Mouse (Mus musculus) myocyte (in vitro differentiated cells): Measurements from ENCODE around the gene Iqschfp. TPM values are rescaled to one million over a fixed set of nuclear protein-coding genes. Genes with fewer than 3 reads are reported as not detected.
A peak's percentile ranks its signal among the peaks of the same experiment; 100 is the strongest.

Experiments used
- H3K27me3 ChIP-seq: one replicate; pipeline ENCODE4 v1.6.1; 2011; ENCODE audit not compliant: control insufficient read depth, insufficient read depth, insufficient read length
- H3K36me3 ChIP-seq: one replicate; pipeline ENCODE4 v1.6.1; 2011; ENCODE audit not compliant: control insufficient read depth, insufficient read depth
- H3K4me2 ChIP-seq: one replicate; pipeline ENCODE4 v1.6.1; 2011; ENCODE audit warnings: low read depth, control low read depth
- H3K4me3 ChIP-seq: one replicate; pipeline ENCODE4 v1.5.1; 2011; ENCODE audit warnings: mild to moderate bottlenecking, control low read depth, moderate library complexity
- H3K79me2 ChIP-seq: one replicate; pipeline ENCODE4 v1.6.1; 2011; ENCODE audit not compliant: control insufficient read depth, insufficient read depth
- H3ac ChIP-seq: one replicate; pipeline ENCODE4 v1.6.1; 2011; ENCODE audit not compliant: control insufficient read depth, insufficient read length
- CEBPB ChIP-seq: IDR thresholded peaks from 2 replicates; pipeline ENCODE4 v1.6.1; 2011; ENCODE audit warnings: mild to moderate bottlenecking, moderate library complexity; ENCODE audit not compliant: poor library complexity, insufficient read depth, severe bottlenecking
- E2F4 ChIP-seq: IDR thresholded peaks from one replicate; pipeline ENCODE4 v1.6.1; 2011; ENCODE audit warnings: mild to moderate bottlenecking, control low read depth, moderate library complexity; ENCODE audit not compliant: insufficient read depth
- MAX ChIP-seq: IDR thresholded peaks from one replicate; pipeline ENCODE4 v1.6.1; 2011; ENCODE audit warnings: low read depth, mild to moderate bottlenecking, control low read depth
- MYOD1 ChIP-seq, 3 experiments: IDR thresholded peaks; one replicate each; pipeline ENCODE4 v1.6.1; 2011; ENCODE audit warnings: control low read depth in 2 of 3, low read depth in 2 of 3, mild to moderate bottlenecking in 2 of 3, moderate library complexity in 1 of 3; ENCODE audit not compliant: insufficient read length in 2 of 3, control insufficient read depth in 1 of 3
- MYOG ChIP-seq, 3 experiments: IDR thresholded peaks; one replicate each; pipeline ENCODE4 v1.6.1; 2011; ENCODE audit warnings: control low read depth in 2 of 3, low read depth in 2 of 3, mild to moderate bottlenecking in 2 of 3; ENCODE audit not compliant: insufficient read length in 2 of 3, control insufficient read depth in 1 of 3, insufficient read depth in 1 of 3
- POLR2A ChIP-seq: IDR thresholded peaks from one replicate; pipeline ENCODE4 v1.6.1; 2011; ENCODE audit warnings: low read depth, mild to moderate bottlenecking, control low read depth, moderate library complexity; ENCODE audit not compliant: insufficient read length
- POLR2AphosphoS2 ChIP-seq: IDR thresholded peaks from one replicate; pipeline ENCODE4 v1.6.1; 2011; ENCODE audit warnings: low read depth, control low read depth; ENCODE audit not compliant: insufficient read length
- REST ChIP-seq: IDR thresholded peaks from one replicate; pipeline ENCODE4 v1.6.1; 2011; ENCODE audit warnings: mild to moderate bottlenecking, control low read depth, moderate library complexity; ENCODE audit not compliant: insufficient read depth, insufficient read length
- SRF ChIP-seq: IDR thresholded peaks from one replicate; pipeline ENCODE4 v1.6.1; 2011; ENCODE audit warnings: low read depth; ENCODE audit not compliant: control insufficient read depth, insufficient read length
- TCF12 ChIP-seq: IDR thresholded peaks from one replicate; pipeline ENCODE4 v1.6.1; 2011; ENCODE audit warnings: mild to moderate bottlenecking, control low read depth; ENCODE audit not compliant: poor library complexity, insufficient read depth, severe bottlenecking
- TCF3 ChIP-seq: IDR thresholded peaks from one replicate; pipeline ENCODE4 v1.6.1; 2011; ENCODE audit warnings: low read depth, control low read depth; ENCODE audit not compliant: insufficient read length
- USF1 ChIP-seq: IDR thresholded peaks from one replicate; pipeline ENCODE4 v1.6.1; 2011; ENCODE audit warnings: low read depth, mild to moderate bottlenecking, control low read depth, moderate library complexity
- polyA plus RNA-seq: library from polyadenylated mRNA; unstranded; fragments of >200 nt; fragmentation: generic; extraction: Trizol; gene quantifications from one replicate; pipeline ENCODE4 v1.2.1, GENCODE M21; 2012; ENCODE audit warnings: missing spikeins

Gene Iqschfp
- polyA plus RNA-seq, 1 experiment = not detected

DNA sequence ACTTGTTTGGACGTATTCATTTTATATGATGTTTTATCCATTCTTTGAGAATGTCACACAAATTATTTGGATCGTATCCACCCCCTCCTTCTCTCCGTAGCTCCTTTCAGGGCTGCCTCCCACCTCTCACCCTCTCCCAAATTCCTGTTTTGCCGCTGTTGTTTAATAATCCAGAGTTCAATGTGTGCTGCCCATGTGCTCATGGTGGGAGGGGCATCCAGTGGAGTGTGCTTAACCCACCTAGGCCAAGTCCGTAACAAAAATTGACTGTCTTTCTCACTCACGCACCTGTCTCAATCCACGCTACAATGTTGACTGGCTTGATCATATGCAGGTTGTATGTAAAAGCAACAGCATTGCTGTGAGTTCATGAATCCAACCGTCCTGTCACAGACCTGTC, 715.3 kb downstream of the Iqschfp start:
- no peak overlapping the region for H3K4me3 ChIP-seq
- H3ac ChIP-seq = no peak overlapping the region
- no peaks in the 10 kb centered on the region for H3K27me3 ChIP-seq
- TF ChIP-seq REST = no peak
- no peak for TF ChIP-seq MAX
- no peak for TF ChIP-seq MYOD1 (IDR thresholded peaks at IDR 0.05; ENCODE audit: control insufficient read depth in 1 of 3, insufficient read length in 2 of 3, low read depth in 2 of 3)
- no peak for TF ChIP-seq POLR2A
- no peak for TF ChIP-seq TCF12
- no peak for TF ChIP-seq MYOG (IDR thresholded peaks at IDR 0.05; ENCODE audit: control insufficient read depth in 1 of 3, insufficient read depth in 1 of 3, insufficient read length in 2 of 3, low read depth in 2 of 3)
- TF ChIP-seq USF1 = no peak
- H3K4me2 ChIP-seq = peak overlapping the region; percentile 100
- no peaks in the 10 kb centered on the region for H3K79me2 ChIP-seq
- H3K36me3 ChIP-seq = no peaks in the 10 kb centered on the region

DNA sequence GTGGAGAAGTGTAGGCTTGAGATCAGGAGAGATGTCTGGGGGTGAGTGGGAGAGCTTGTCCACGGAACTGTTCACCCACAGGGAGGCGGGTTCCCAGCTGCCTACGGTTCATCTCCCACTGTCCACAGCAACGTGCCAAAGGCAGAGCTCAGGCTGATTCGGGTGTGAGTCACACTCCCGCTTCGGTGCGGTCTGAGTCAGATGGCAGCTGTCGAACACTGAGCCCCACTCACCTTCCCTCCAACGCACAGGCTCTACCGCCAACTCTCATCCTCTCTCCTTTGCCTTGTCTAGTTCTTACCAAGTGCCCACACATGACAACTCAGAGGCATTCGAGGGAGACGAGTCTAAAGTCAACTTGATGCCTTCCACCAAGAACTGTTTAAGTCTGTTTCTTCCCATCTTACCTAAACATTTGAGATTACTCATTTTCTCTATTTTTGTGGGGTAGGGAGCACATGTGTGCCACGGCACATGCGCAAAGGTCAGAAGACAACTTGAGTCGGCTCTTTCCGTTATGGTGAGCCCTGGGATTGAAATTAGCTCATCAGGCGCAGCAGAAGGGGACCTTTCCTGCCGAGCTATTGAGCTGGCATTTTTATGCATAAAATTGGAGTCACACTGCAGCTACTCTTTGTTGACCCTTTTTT, 716.9 kb downstream of the Iqschfp start:
- Histone ChIP-seq H3K4me2 (peak overlapping the region; percentile 100), H3K4me3 (peak overlapping the region; percentile 19), H3ac (no peak overlapping the region), H3K79me2 (no peaks in the 10 kb centered on the region), H3K36me3 (no peaks in the 10 kb centered on the region), H3K27me3 (no peaks in the 10 kb centered on the region)
- TF ChIP-seq CEBPB = no peak
- TF ChIP-seq POLR2A = peak; percentile 56
- TF ChIP-seq MAX = peak; percentile 33
- peak; percentile 91 for TF ChIP-seq TCF3
- peak; percentile 68 for TF ChIP-seq POLR2AphosphoS2
- TF ChIP-seq MYOG (IDR thresholded peaks at IDR 0.05; ENCODE audit: control insufficient read depth in 1 of 3, insufficient read depth in 1 of 3, insufficient read length in 2 of 3, low read depth in 2 of 3) = peak; percentile 96 to 100 (median 99)
- TF ChIP-seq TCF12 = peak; percentile 72
- TF ChIP-seq MYOD1 (IDR thresholded peaks at IDR 0.05; ENCODE audit: control insufficient read depth in 1 of 3, insufficient read length in 2 of 3, low read depth in 2 of 3) = peak; percentile 60 to 99 (median 99)
- TF ChIP-seq E2F4 = no peak
- peak; percentile 55 for TF ChIP-seq SRF
- TF ChIP-seq REST = no peak
- TF ChIP-seq USF1 = no peak

DNA sequence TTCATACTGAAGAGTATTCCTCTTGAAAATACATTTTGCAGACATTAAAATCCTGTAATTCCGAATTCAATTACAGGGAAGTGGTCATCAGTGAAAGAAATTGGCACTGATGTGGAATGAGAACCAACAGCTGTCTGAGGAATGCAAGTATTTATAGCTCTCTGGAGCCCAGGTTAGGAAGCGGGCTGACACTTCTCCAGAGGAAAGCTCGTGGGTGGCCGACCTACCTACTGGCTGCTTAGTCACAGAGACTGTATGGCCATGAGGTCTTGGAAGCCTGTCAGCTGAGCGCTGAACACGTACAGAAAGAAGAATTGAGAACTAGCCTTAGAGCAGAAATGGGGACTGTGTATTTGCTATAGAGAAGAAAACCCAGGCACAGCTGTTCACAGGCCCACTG, 718.0 kb downstream of the Iqschfp start:
- no peaks in the 10 kb centered on the region for H3K36me3 ChIP-seq
- no peak overlapping the region for H3ac ChIP-seq
- H3K4me2 ChIP-seq = peak overlapping the region; percentile 100
- H3K79me2 ChIP-seq = no peaks in the 10 kb centered on the region
- H3K4me3 ChIP-seq = peak overlapping the region; percentile 19
- no peaks in the 10 kb centered on the region for H3K27me3 ChIP-seq
- TF ChIP-seq MYOG (IDR thresholded peaks at IDR 0.05; ENCODE audit: control insufficient read depth in 1 of 3, insufficient read depth in 1 of 3, insufficient read length in 2 of 3, low read depth in 2 of 3) (peak in 2 of 3 experiments; percentile 28 to 66), REST (no peak), USF1 (no peak), SRF (no peak), POLR2AphosphoS2 (no peak), TCF3 (no peak), MAX (no peak), CEBPB (no peak), E2F4 (no peak), TCF12 (peak; percentile 18), POLR2A (no peak), MYOD1 (IDR thresholded peaks at IDR 0.05; ENCODE audit: control insufficient read depth in 1 of 3, insufficient read length in 2 of 3, low read depth in 2 of 3) (peak; percentile 35 to 85 (median 50))

DNA sequence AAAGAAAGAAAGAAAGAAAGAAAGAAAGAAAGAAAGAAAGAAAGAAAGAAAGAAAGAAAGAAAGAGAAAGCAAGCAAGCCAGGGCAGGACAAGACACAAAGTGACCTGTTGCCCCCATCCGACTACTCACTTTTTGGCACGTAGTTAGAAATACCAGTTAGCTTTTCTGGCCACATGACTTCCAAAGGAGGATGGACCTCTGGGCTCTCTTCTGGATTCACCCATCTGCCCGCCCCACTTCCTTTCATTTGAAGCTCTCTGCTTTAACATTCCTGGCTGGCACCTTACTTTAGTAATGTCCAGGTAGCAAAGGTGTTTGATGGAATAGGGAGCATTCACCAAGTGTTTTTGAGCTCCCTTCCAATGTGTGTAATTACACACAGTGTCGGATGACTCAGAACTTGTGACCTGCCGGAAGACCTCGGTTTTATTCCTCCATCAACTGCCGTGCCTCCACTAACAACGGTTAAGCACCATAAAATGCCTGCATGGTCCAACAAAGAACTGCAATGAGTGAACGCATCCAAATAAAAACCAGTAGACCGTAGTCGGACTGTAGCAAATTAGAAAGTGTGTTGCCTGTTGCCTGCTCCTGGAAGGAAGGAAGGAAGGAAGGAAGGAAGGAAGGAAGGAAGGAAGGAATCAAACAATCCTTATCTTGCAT, 718.7 kb downstream of the Iqschfp start:
- Histone ChIP-seq H3K4me2 (peak overlapping the region; percentile 100), H3K36me3 (no peaks in the 10 kb centered on the region), H3K27me3 (no peaks in the 10 kb centered on the region), H3ac (no peak overlapping the region), H3K4me3 (peak overlapping the region; percentile 19), H3K79me2 (no peaks in the 10 kb centered on the region)
- TF ChIP-seq REST (no peak), POLR2AphosphoS2 (no peak), MYOG (IDR thresholded peaks at IDR 0.05; ENCODE audit: control insufficient read depth in 1 of 3, insufficient read depth in 1 of 3, insufficient read length in 2 of 3, low read depth in 2 of 3) (no peak), POLR2A (no peak), SRF (no peak), USF1 (peak; percentile 47), E2F4 (no peak)
